In the genomic region with DNA sequence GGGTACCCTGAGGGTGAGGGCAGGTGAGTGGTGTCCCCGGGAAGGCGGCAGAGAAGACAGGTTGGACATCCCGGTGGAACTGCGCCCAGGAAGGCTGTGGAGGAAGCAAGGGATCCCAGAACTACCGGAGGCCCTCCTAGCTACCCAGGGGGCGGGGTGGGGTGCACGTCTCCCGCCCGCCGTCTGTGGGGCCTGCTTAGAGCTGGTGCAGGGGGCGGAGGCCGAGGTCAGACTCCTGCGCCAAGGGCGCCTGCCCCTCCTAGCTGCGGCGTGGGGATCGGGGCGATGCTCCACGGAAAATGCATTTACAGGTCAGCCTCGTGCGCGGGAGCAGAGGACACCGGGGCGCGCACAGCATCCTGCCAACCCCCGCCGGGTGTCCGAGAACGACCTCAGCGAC, we compare ENCODE assay signal across 8 mouse cellular contexts. TPM values are rescaled to one million over a fixed set of nuclear protein-coding genes. Genes with fewer than 3 reads are reported as not detected.
DNase-seq lines count a peak whose midpoint lies in the region; ATAC-seq and TF ChIP-seq lines count a peak whose summit lies in the region.

No protein-coding gene starts in this region.

- TF ChIP-seq RAD21 in MEL (IDR thresholded peaks at IDR 0.05; ENCODE audit: low read depth, low read length), result no peak

- H3K9me3 ChIP-seq in heart, embryonic 13.5 days, result no peaks in the 10 kb centered on the region
- H3K9me3 ChIP-seq in MEL (replicated peaks; ENCODE audit: insufficient read depth, low read length), result no peaks in the 10 kb centered on the region
- no peaks in the 10 kb centered on the region for H3K9me3 ChIP-seq in forebrain, embryonic 15.5 days
- no peaks in the 10 kb centered on the region for H3K9me3 ChIP-seq in liver, embryonic 12.5 days (replicated peaks)

- no peak for TF ChIP-seq CTCF in MEL (IDR thresholded peaks at IDR 0.05 in 2 of 3, conservative IDR thresholded peaks at IDR 0.05 in 1 of 3; ENCODE audit: control insufficient read depth in 1 of 3, insufficient read depth in 1 of 3, low read depth in 2 of 3, low read length in 3 of 3, poor library complexity in 1 of 3, severe bottlenecking in 1 of 3)
- TF ChIP-seq CTCF in olfactory bulb, adult 2 months (IDR thresholded peaks at IDR 0.05; ENCODE audit: insufficient read depth, low read depth, low read length), result no peak

- peak overlapping the region; percentile 65 for H3K4me3 ChIP-seq in heart, embryonic 13.5 days
- H3K4me3 ChIP-seq in MEL (ENCODE audit: control insufficient read depth in 1 of 2, insufficient read depth in 1 of 2, low read depth in 2 of 2, low read length in 2 of 2), result peak overlapping the region; percentile 72 to 92
- H3K4me3 ChIP-seq in forebrain, embryonic 15.5 days, result peak overlapping the region; percentile 77
- peak overlapping the region; percentile 63 for H3K4me3 ChIP-seq in liver, embryonic 12.5 days
- peak overlapping the region; percentile 51 for H3K4me3 ChIP-seq in olfactory bulb, adult 2 months (ENCODE audit: insufficient read depth, low read depth, low read length)

- DNase-seq in heart, postnatal 4 days, result no peak
- peak; percentile 66 for DNase-seq in MEL (ENCODE audit: low read depth, low spot score)
- DNase-seq in ovary, postnatal 14 days (ENCODE audit: low spot score), result no peak
- DNase-seq in spleen, adult 18-20 months, result no peak

- H3K4me1 ChIP-seq in heart, embryonic 13.5 days, result peaks cover 34% of the 10 kb centered on the region
- H3K4me1 ChIP-seq in MEL (ENCODE audit: control insufficient read depth in 1 of 2, insufficient read depth in 2 of 2, low read length in 2 of 2), result peaks cover 1 to 2% of the 10 kb centered on the region in 2 experiments; a peak in 1 of 4 replicates
- peaks cover 24% of the 10 kb centered on the region for H3K4me1 ChIP-seq in forebrain, embryonic 15.5 days
- peaks cover 41% of the 10 kb centered on the region for H3K4me1 ChIP-seq in liver, embryonic 12.5 days
- peaks cover 33% of the 10 kb centered on the region for H3K4me1 ChIP-seq in olfactory bulb, adult 2 months (ENCODE audit: control insufficient read depth, insufficient read depth, low read length)

- peak overlapping the region; percentile 77 for H3K4me2 ChIP-seq in heart, embryonic 13.5 days
- peak overlapping the region; percentile 96 for H3K4me2 ChIP-seq in forebrain, embryonic 15.5 days (replicated peaks)
- H3K4me2 ChIP-seq in liver, embryonic 12.5 days, result peak overlapping the region; percentile 89

- peak overlapping the region; percentile 84 for H3K9ac ChIP-seq in heart, embryonic 13.5 days
- H3K9ac ChIP-seq in MEL (ENCODE audit: control insufficient read depth, low read depth, low read length, poor library complexity, severe bottlenecking), result peak overlapping the region; percentile 82
- peak overlapping the region; percentile 67 for H3K9ac ChIP-seq in forebrain, embryonic 15.5 days (replicated peaks)
- H3K9ac ChIP-seq in liver, embryonic 12.5 days, result peak overlapping the region; percentile 54

- peaks cover 21% of the 10 kb centered on the region for H3K27me3 ChIP-seq in heart, embryonic 13.5 days (replicated peaks)
- no peaks in the 10 kb centered on the region for H3K27me3 ChIP-seq in MEL (ENCODE audit: control insufficient read depth in 1 of 2, insufficient read depth in 2 of 2, low read length in 2 of 2)
- peaks cover 21% of the 10 kb centered on the region for H3K27me3 ChIP-seq in forebrain, embryonic 15.5 days
- H3K27me3 ChIP-seq in liver, embryonic 12.5 days (replicated peaks), result peaks cover 73% of the 10 kb centered on the region

- H3K27ac ChIP-seq in heart, embryonic 13.5 days (replicated peaks), result no peak overlapping the region
- no peak overlapping the region for H3K27ac ChIP-seq in MEL (ENCODE audit: control insufficient read depth, low read depth, low read length)
- H3K27ac ChIP-seq in forebrain, embryonic 15.5 days (replicated peaks), result no peak overlapping the region
- H3K27ac ChIP-seq in liver, embryonic 12.5 days, result no peak overlapping the region
- no peak overlapping the region for H3K27ac ChIP-seq in olfactory bulb, adult 2 months (ENCODE audit: insufficient read depth, low read depth, low read length)

- TF ChIP-seq POLR2A in MEL (IDR thresholded peaks at IDR 0.05; ENCODE audit: control insufficient read depth in 1 of 2, insufficient read depth in 1 of 2, low read depth in 1 of 2, low read length in 2 of 2, poor library complexity in 1 of 2), result no peak
- no peak for TF ChIP-seq POLR2A in olfactory bulb, adult 2 months (IDR thresholded peaks at IDR 0.05; ENCODE audit: insufficient read depth, low read depth, low read length)

- no peak for TF ChIP-seq EP300 in MEL (IDR thresholded peaks at IDR 0.05; ENCODE audit: low read depth in 1 of 2, low read length in 2 of 2)

- no peak for ATAC-seq in heart, embryonic 13.5 days (ENCODE audit: extremely low read depth, insufficient number of reproducible peaks, low FRiP score, low TSS enrichment)
- peak; percentile 16; the same call in 1 of the 2 replicates for ATAC-seq in forebrain, embryonic 15.5 days (replicated peaks)
- ATAC-seq in liver, embryonic 12.5 days, result no peak

- H3K79me2 ChIP-seq in MEL (ENCODE audit: control insufficient read depth, insufficient read depth, low read length, poor library complexity), result peaks cover 3% of the 10 kb centered on the region; the same call in 1 of the 2 replicates

- WGBS in heart, embryonic 13.5 days, result under 1% methylated on average over 27 of the region's 30 CpGs
- under 1% methylated on average over 30 of the region's 30 CpGs for WGBS in forebrain, embryonic 15.5 days
- WGBS in liver, embryonic 12.5 days (ENCODE audit: insufficient replicate concordance), result 1% methylated on average over 30 of the region's 30 CpGs
- WGBS in olfactory bulb, adult 2 months, result 1% methylated on average over 30 of the region's 30 CpGs

- H3K36me3 ChIP-seq in heart, embryonic 13.5 days, result peaks cover 4% of the 10 kb centered on the region
- H3K36me3 ChIP-seq in MEL (ENCODE audit: control insufficient read depth in 1 of 2, insufficient read depth in 2 of 2, low read length in 2 of 2), result no peaks in the 10 kb centered on the region
- no peaks in the 10 kb centered on the region for H3K36me3 ChIP-seq in forebrain, embryonic 15.5 days
- no peaks in the 10 kb centered on the region for H3K36me3 ChIP-seq in liver, embryonic 12.5 days

RNA-seq across cellular contexts. Expression of gene N4bp3, which starts 0.4 kb away (rescaled TPM):
- polyA plus RNA-seq in heart, embryonic 13.5 days (2015; fragmentation: Nextera tagmentation; extraction: Ambion mirVana), result 12.7 and 14.1 TPM in 2 replicates
- 10 to 100 TPM; 41.3 to 44.4 TPM for total RNA-seq in heart, postnatal 4 days (2021)
- 6.9 and 7.1 TPM in 2 replicates for total RNA-seq in MEL (2012; rRNA removed)
- polyA plus RNA-seq in MEL (2012; ENCODE audit: insufficient read depth in 1 of 2, insufficient read length in 2 of 2, low read depth in 1 of 2, low replicate concordance in 2 of 2, missing spikeins in 1 of 2), result 10 to 100 TPM in 1 of 2 experiments, not detected in 1; 11.5 TPM
- 10.2 and 10.8 TPM in 2 replicates for polyA plus RNA-seq in forebrain, embryonic 15.5 days (2015; fragmentation: Nextera tagmentation; extraction: Ambion mirVana)
- 4.9 and 5.3 TPM in 2 replicates for polyA plus RNA-seq in liver, embryonic 12.5 days (2016; fragmentation: Nextera tagmentation; extraction: Ambion mirVana)
- polyA plus RNA-seq in olfactory bulb, adult 2 months (2012; ENCODE audit: insufficient read depth, insufficient read length, low replicate concordance, missing spikeins), result not detected in 2 replicates

RNA-seq across cellular contexts. Expression of gene D930048N14Rik, which starts 0.5 kb away (rescaled TPM):
- polyA plus RNA-seq in heart, embryonic 13.5 days (2015; fragmentation: Nextera tagmentation; extraction: Ambion mirVana), result 0.86 and 0.94 TPM in 2 replicates
- 1 to 10 TPM; 1.3 to 2.0 TPM for total RNA-seq in heart, postnatal 4 days (2021)
- 0.39 and 0.56 TPM in 2 replicates for total RNA-seq in MEL (2012; rRNA removed)
- polyA plus RNA-seq in MEL (2012; ENCODE audit: insufficient read depth in 1 of 2, insufficient read length in 2 of 2, low read depth in 1 of 2, low replicate concordance in 2 of 2, missing spikeins in 1 of 2), result 1 to 10 TPM in 1 of 2 experiments, not detected in 1; 2.1 TPM
- polyA plus RNA-seq in forebrain, embryonic 15.5 days (2015; fragmentation: Nextera tagmentation; extraction: Ambion mirVana), result 0.47 and 0.57 TPM in 2 replicates
- polyA plus RNA-seq in liver, embryonic 12.5 days (2016; fragmentation: Nextera tagmentation; extraction: Ambion mirVana), result 0.84 and 0.95 TPM in 2 replicates
- polyA plus RNA-seq in olfactory bulb, adult 2 months (2012; ENCODE audit: insufficient read depth, insufficient read length, low replicate concordance, missing spikeins), result not detected in 2 replicates

RNA-seq across cellular contexts. Expression of gene Rmnd5b, which starts 14.6 kb away (rescaled TPM):
- 31.0 and 33.5 TPM in 2 replicates for polyA plus RNA-seq in heart, embryonic 13.5 days (2015; fragmentation: Nextera tagmentation; extraction: Ambion mirVana)
- 10 to 100 TPM; 24.3 to 27.4 TPM for total RNA-seq in heart, postnatal 4 days (2021)
- 52.5 and 55.1 TPM in 2 replicates for total RNA-seq in MEL (2012; rRNA removed)
- 10 to 100 TPM in 1 of 2 experiments, not detected in 1; 63.0 TPM for polyA plus RNA-seq in MEL (2012; ENCODE audit: insufficient read depth in 1 of 2, insufficient read length in 2 of 2, low read depth in 1 of 2, low replicate concordance in 2 of 2, missing spikeins in 1 of 2)
- 69.6 and 77.7 TPM in 2 replicates for polyA plus RNA-seq in forebrain, embryonic 15.5 days (2015; fragmentation: Nextera tagmentation; extraction: Ambion mirVana)
- 30.4 and 34.4 TPM in 2 replicates for polyA plus RNA-seq in liver, embryonic 12.5 days (2016; fragmentation: Nextera tagmentation; extraction: Ambion mirVana)
- not detected in 2 replicates for polyA plus RNA-seq in olfactory bulb, adult 2 months (2012; ENCODE audit: insufficient read depth, insufficient read length, low replicate concordance, missing spikeins)

RNA-seq across cellular contexts. Expression of gene Nhp2, which starts 30.7 kb away (rescaled TPM):
- polyA plus RNA-seq in heart, embryonic 13.5 days (2015; fragmentation: Nextera tagmentation; extraction: Ambion mirVana), result 101 and 102 TPM in 2 replicates
- 10 to 100 TPM; 41.4 to 42.4 TPM for total RNA-seq in heart, postnatal 4 days (2021)
- 588 and 649 TPM in 2 replicates for total RNA-seq in MEL (2012; rRNA removed)
- polyA plus RNA-seq in MEL (2012; ENCODE audit: insufficient read depth in 1 of 2, insufficient read length in 2 of 2, low read depth in 1 of 2, low replicate concordance in 2 of 2, missing spikeins in 1 of 2), result 1,000 to 10,000 TPM in 1 of 2 experiments, 100 to 1,000 TPM in 1; 739 to 6,489 TPM
- 98.5 and 102 TPM in 2 replicates for polyA plus RNA-seq in forebrain, embryonic 15.5 days (2015; fragmentation: Nextera tagmentation; extraction: Ambion mirVana)
- polyA plus RNA-seq in liver, embryonic 12.5 days (2016; fragmentation: Nextera tagmentation; extraction: Ambion mirVana), result 217 and 228 TPM in 2 replicates
- polyA plus RNA-seq in olfactory bulb, adult 2 months (2012; ENCODE audit: insufficient read depth, insufficient read length, low replicate concordance, missing spikeins), result not detected in 2 replicates

RNA-seq across cellular contexts. Expression of gene 0610009B22Rik, which starts 38.4 kb away (rescaled TPM):
- 60.8 and 67.6 TPM in 2 replicates for polyA plus RNA-seq in heart, embryonic 13.5 days (2015; fragmentation: Nextera tagmentation; extraction: Ambion mirVana)
- total RNA-seq in heart, postnatal 4 days (2021), result 10 to 100 TPM; 23.0 to 23.6 TPM
- total RNA-seq in MEL (2012; rRNA removed), result 37.3 and 37.7 TPM in 2 replicates
- polyA plus RNA-seq in MEL (2012; ENCODE audit: insufficient read depth in 1 of 2, insufficient read length in 2 of 2, low read depth in 1 of 2, low replicate concordance in 2 of 2, missing spikeins in 1 of 2), result 10 to 100 TPM in 1 of 2 experiments, not detected in 1; 24.4 TPM
- 96.2 and 102 TPM in 2 replicates for polyA plus RNA-seq in forebrain, embryonic 15.5 days (2015; fragmentation: Nextera tagmentation; extraction: Ambion mirVana)
- polyA plus RNA-seq in liver, embryonic 12.5 days (2016; fragmentation: Nextera tagmentation; extraction: Ambion mirVana), result 46.6 and 50.8 TPM in 2 replicates
- polyA plus RNA-seq in olfactory bulb, adult 2 months (2012; ENCODE audit: insufficient read depth, insufficient read length, low replicate concordance, missing spikeins), result not detected in 2 replicates
